Mouse (Mus musculus) hematopoietic stem cell, adult 5-6 weeks (primary cell): Measurements from ENCODE around the gene Ulk2. TPM values are rescaled to one million over a fixed set of nuclear protein-coding genes. Genes with fewer than 3 reads are reported as not detected.
"Not testable (repeated sequence)": the region's sequence is repeated elsewhere in the genome, so short reads cannot be mapped to it uniquely, and the experiment has no call there.

Experiments used
- ATAC-seq, 2 experiments: fragments of 125-278 bp in 1 of 2; replicated peaks in 1 of 2; 2 replicates each; pipeline ENCODE4 v1.8.0; 2016 to 2017; ENCODE audit warnings: inconsistent platforms in 2 of 2, mild to moderate bottlenecking in 2 of 2, moderate number of reproducible peaks in 2 of 2, low read depth in 1 of 2, moderate TSS enrichment in 1 of 2; ENCODE audit not compliant: low FRiP score in 2 of 2, poor library complexity in 2 of 2, severe bottlenecking in 2 of 2, insufficient read depth in 1 of 2, low TSS enrichment in 1 of 2
- total RNA-seq: library from RNA; stranded (forward); fragments of 172-1452, 232-1000 nt; gene quantifications from 2 replicates; pipeline ENCODE4 v1.2.3, GENCODE M21; 2017

Ulk2 gene
- 29.3 and 36.1 TPM in 2 replicates for total RNA-seq

- peak; percentile 47 to 60 for ATAC-seq
Measured at GRCm38 (mm10) chr11:61854988-61855411, at the start of gene Ulk2. Gene Ulk2 (minus strand): TSS chr11:61855073.

- peak; percentile 65 to 71 for ATAC-seq
Measured at GRCm38 (mm10) chr11:61882183-61882582, 27.3 kb upstream of the Ulk2 start.

- ATAC-seq = no peak
Measured at GRCm38 (mm10) chr11:61879921-61880320, 25.0 kb upstream of the Ulk2 start.

GRCm38 (mm10) chr11:61871881-61872280, 17.0 kb upstream of the Ulk2 start:
- ATAC-seq = no peak

- ATAC-seq = no peak
Measured at GRCm38 (mm10) chr11:61866856-61867255, 12.0 kb upstream of the Ulk2 start.

- peak in 1 of 2 experiments; percentile 32; a peak in 2 of 4 replicates for ATAC-seq
Measured at GRCm38 (mm10) chr11:61861781-61862547, 7.1 kb upstream of the Ulk2 start.

GRCm38 (mm10) chr11:61859316-61859715, 4.4 kb upstream of the Ulk2 start:
- no peak for ATAC-seq

- no peak for ATAC-seq
Measured at GRCm38 (mm10) chr11:61855539-61855938, 666 bp upstream of the Ulk2 start.

- peak; percentile 84 to 90 for ATAC-seq
Measured at GRCm38 (mm10) chr11:61854211-61854987, 474 bp downstream of the Ulk2 start.

- ATAC-seq = no peak
Measured at GRCm38 (mm10) chr11:61853659-61854058, 1.2 kb downstream of the Ulk2 start.

GRCm38 (mm10) chr11:61852916-61853315, 2.0 kb downstream of the Ulk2 start:
- no peak for ATAC-seq

- no peak for ATAC-seq
Measured at GRCm38 (mm10) chr11:61851195-61851594, 3.7 kb downstream of the Ulk2 start.

GRCm38 (mm10) chr11:61840663-61841062, 14.2 kb downstream of the Ulk2 start:
- ATAC-seq = not testable (repeated sequence)

GRCm38 (mm10) chr11:61839940-61840339, 14.9 kb downstream of the Ulk2 start:
- ATAC-seq = no peak

GRCm38 (mm10) chr11:61839182-61839581, 15.7 kb downstream of the Ulk2 start:
- ATAC-seq = 0 out of 4 replicates have a peak, but pooled peaks of 1 of the 2 experiments have one; percentile 17

- no peak for ATAC-seq
Measured at GRCm38 (mm10) chr11:61809793-61810192, 45.1 kb downstream of the Ulk2 start.

GRCm38 (mm10) chr11:61808551-61809117, 46.2 kb downstream of the Ulk2 start:
- ATAC-seq = no peak

GRCm38 (mm10) chr11:61793441-61793840, 61.4 kb downstream of the Ulk2 start:
- no peak for ATAC-seq
